Mouse (Mus musculus) neural tube, embryonic 15.5 days (tissue): Measurements from ENCODE around the gene Mtrf1l. TPM values are rescaled to one million over a fixed set of nuclear protein-coding genes. Genes with fewer than 3 reads are reported as not detected.

Source experiments
- ATAC-seq: fragments of 200-750 bp; cut with Nextera tagmentation; 2 replicates; pipeline ENCODE4 v1.8.0; 2017; ENCODE audit warnings: mild to moderate bottlenecking, moderate TSS enrichment, moderate library complexity; ENCODE audit not compliant: low FRiP score
- H3K27ac ChIP-seq: fragments of 300-500 bp; sonication (generic); replicated peaks from 2 replicates; pipeline ENCODE4 v1.5.1; 2015; ENCODE audit warnings: mild to moderate bottlenecking, inconsistent platforms
- H3K27me3 ChIP-seq: fragments of 300-500 bp; sonication (generic); replicated peaks from 2 replicates; pipeline ENCODE4 v1.6.1; 2015; ENCODE audit warnings: inconsistent platforms
- H3K36me3 ChIP-seq: fragments of 300-500 bp; sonication (generic); 2 replicates; pipeline ENCODE4 v1.6.1; 2015; ENCODE audit warnings: inconsistent platforms
- H3K4me1 ChIP-seq: fragments of 300-500 bp; sonication (generic); 2 replicates; pipeline ENCODE4 v1.6.1; 2015; ENCODE audit warnings: inconsistent platforms
- H3K4me2 ChIP-seq: fragments of 300-500 bp; sonication (generic); 2 replicates; pipeline ENCODE4 v1.6.1; 2015; ENCODE audit warnings: inconsistent platforms, mild to moderate bottlenecking, moderate library complexity
- H3K4me3 ChIP-seq: fragments of 300-500 bp; sonication (generic); replicated peaks from 2 replicates; pipeline ENCODE4 v1.5.1; 2015; ENCODE audit warnings: mild to moderate bottlenecking, inconsistent platforms
- H3K9ac ChIP-seq: fragments of 300-500 bp; sonication (generic); replicated peaks from 2 replicates; pipeline ENCODE4 v1.6.1; 2015; ENCODE audit warnings: mild to moderate bottlenecking, inconsistent platforms
- H3K9me3 ChIP-seq: fragments of 300-500 bp; sonication (generic); replicated peaks from 2 replicates; pipeline ENCODE4 v1.6.1; 2016; ENCODE audit warnings: inconsistent platforms
- WGBS: fragments of 180-500 bp; shearing (Covaris S2); methylation state at CpG from one replicate; pipeline ENCODE4 v1.1.7; 2015; ENCODE audit warnings: mixed read lengths; 5-methylcytosine and 5-hydroxymethylcytosine counted together
- polyA plus RNA-seq: library from polyadenylated mRNA; unstranded; fragments of >200 nt; fragmentation: Nextera tagmentation; extraction: Ambion mirVana; gene quantifications from 2 replicates; pipeline ENCODE4 v1.2.1, GENCODE M21; 2015

Mtrf1l gene
- polyA plus RNA-seq, 1 experiment from 2014 or later = 12.1 TPM

DNA sequence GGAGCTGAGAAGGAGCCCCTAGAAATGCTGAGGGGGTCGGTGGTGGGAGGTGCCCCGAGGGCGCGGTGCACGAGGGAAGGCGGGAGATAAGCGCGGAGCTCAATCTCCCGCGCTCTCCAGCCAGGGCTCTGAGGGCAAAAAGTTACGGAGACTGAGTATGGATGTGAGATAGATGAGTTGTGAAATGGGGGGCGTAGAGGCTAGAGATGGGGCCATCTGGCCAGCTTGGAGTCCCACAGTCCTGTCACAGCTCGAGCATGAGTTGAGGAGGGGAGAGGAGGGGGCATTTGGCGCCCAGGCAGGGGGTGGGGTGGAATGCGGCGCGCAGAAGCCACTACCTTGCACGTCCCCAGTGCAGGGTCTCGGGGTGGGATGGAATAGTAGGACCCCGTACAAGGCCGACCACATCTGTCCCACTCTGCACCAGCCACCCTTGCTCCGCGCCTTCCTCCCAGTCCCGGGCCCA is 19.0 kb downstream of the Mtrf1l start:
- peaks cover 27% of the 10 kb centered on the region for H3K4me1 ChIP-seq
- H3K4me3 ChIP-seq = peak overlapping the region; percentile 73
- peak; percentile 12 for ATAC-seq
- H3K27ac ChIP-seq = no peak overlapping the region
- peak overlapping the region; percentile 31 for H3K9ac ChIP-seq
- no peaks in the 10 kb centered on the region for H3K9me3 ChIP-seq
- peak overlapping the region; percentile 100 for H3K4me2 ChIP-seq
- peaks cover 15% of the 10 kb centered on the region for H3K36me3 ChIP-seq
- no peaks in the 10 kb centered on the region for H3K27me3 ChIP-seq
- under 1% methylated on average over 24 of the region's 24 CpGs for WGBS

DNA sequence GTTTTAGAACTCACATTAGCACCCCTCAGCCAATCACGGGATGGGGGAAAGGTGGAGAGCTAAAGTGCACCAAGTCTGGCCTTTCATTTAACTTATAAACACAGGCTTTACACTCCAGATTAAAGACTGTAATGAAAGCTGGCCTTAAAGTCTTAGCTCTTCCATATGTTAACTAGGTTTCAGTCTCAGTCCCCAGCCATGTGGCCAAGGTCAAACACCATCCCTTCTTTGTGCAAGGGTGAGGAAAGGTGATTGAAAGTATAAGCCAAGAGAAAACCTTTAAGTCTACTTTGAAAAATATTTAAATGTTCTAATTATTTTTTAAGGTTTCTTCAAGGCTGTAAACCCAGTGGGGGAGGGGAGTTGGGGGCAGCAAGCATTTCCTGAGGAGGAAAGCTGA is 20.0 kb downstream of the Mtrf1l start:
- Histone ChIP-seq H3K4me3 (peak overlapping the region; percentile 16), H3K27ac (no peak overlapping the region), H3K4me1 (peaks cover 27% of the 10 kb centered on the region), H3K27me3 (no peaks in the 10 kb centered on the region), H3K9me3 (no peaks in the 10 kb centered on the region), H3K9ac (0 out of 2 replicates have a peak overlapping the region, but pooled peaks have one; percentile 10), H3K4me2 (peak overlapping the region; percentile 43), H3K36me3 (peaks cover 17% of the 10 kb centered on the region)
- WGBS = 15% methylated on average over 1 of the region's 1 CpGs
- ATAC-seq = no peak

- WGBS = 42% methylated on average over 6 of the region's 6 CpGs
- H3K9ac ChIP-seq = 0 out of 2 replicates have a peak overlapping the region, but pooled peaks have one; percentile 8
These were observed 20.8 kb downstream of the Mtrf1l start for GRCm38 (mm10) chr10:5802866-5803265.

GRCm38 (mm10) chr10:5800490-5800889 is 23.2 kb downstream of the Mtrf1l start:
- Histone ChIP-seq H3K4me3 (no peak overlapping the region), H3K4me1 (peaks cover 21% of the 10 kb centered on the region), H3K9ac (no peak overlapping the region), H3K36me3 (peaks cover 26% of the 10 kb centered on the region), H3K27me3 (no peaks in the 10 kb centered on the region), H3K27ac (no peak overlapping the region), H3K4me2 (no peak overlapping the region), H3K9me3 (no peaks in the 10 kb centered on the region)
- WGBS = 100% methylated on average over 1 of the region's 1 CpGs
- ATAC-seq = no peak

More at GRCm38 (mm10) chr10:5802866-5803265, 20.8 kb downstream of the Mtrf1l start:
- H3K27me3 ChIP-seq = no peaks in the 10 kb centered on the region
- peak overlapping the region; percentile 43 for H3K4me2 ChIP-seq
- peaks cover 27% of the 10 kb centered on the region for H3K4me1 ChIP-seq
- H3K4me3 ChIP-seq = 0 out of 2 replicates have a peak overlapping the region, but pooled peaks have one; percentile 5
- H3K36me3 ChIP-seq = peaks cover 25% of the 10 kb centered on the region
- no peak overlapping the region for H3K27ac ChIP-seq
- no peak for ATAC-seq
- H3K9me3 ChIP-seq = no peaks in the 10 kb centered on the region

DNA sequence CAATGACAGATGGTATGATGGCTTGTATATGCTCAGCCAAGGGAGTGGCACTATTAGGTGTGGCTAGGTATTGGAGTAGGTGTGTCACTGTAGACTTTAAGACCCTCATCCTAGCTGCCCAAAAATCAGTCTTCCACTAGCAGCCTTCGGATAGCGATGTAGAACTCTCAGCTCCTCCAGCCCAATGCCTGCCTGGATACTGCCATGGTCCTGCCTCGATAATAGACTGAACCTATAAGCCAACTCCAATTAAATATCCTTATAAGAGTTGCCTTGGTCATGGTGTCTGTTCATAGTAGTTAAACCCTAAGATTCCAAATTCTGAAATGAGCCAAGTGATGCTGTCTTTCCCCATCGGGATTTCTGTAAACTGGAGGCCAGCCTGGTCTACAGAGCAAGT is 25.6 kb downstream of the Mtrf1l start:
- Histone ChIP-seq H3K9me3 (no peaks in the 10 kb centered on the region), H3K4me3 (no peak overlapping the region), H3K27me3 (no peaks in the 10 kb centered on the region), H3K27ac (no peak overlapping the region), H3K36me3 (peaks cover 26% of the 10 kb centered on the region), H3K4me2 (no peak overlapping the region), H3K9ac (no peak overlapping the region), H3K4me1 (peaks cover 6% of the 10 kb centered on the region)
- 86% methylated on average over 4 of the region's 4 CpGs for WGBS
- no peak for ATAC-seq

DNA sequence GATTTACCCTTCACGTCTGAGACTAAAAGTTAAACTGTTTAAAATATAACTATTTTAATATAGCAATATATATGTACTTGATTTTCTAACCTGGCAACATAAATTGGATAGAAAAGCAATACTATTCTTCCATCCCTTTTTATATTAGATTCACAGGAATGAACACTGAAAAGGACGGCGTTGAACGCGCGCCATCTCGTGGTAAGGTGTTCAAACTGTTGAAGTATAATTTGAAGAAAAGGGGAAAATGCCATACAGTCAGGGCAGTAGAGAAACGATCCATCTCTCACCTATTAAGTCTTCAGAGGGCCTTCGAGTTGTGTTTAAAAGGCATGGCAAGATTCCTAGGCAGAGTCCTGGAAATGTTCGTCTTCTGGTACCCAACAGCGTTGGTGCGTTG is 33.1 kb downstream of the Mtrf1l start:
- no peaks in the 10 kb centered on the region for H3K36me3 ChIP-seq
- H3K4me2 ChIP-seq = no peak overlapping the region
- ATAC-seq = no peak; the same call in 1 of the 2 replicates
- H3K4me1 ChIP-seq = no peaks in the 10 kb centered on the region
- no peak overlapping the region for H3K27ac ChIP-seq
- H3K27me3 ChIP-seq = no peaks in the 10 kb centered on the region
- no peaks in the 10 kb centered on the region for H3K9me3 ChIP-seq
- 23% methylated on average over 12 of the region's 12 CpGs for WGBS
- no peak overlapping the region for H3K9ac ChIP-seq
- no peak overlapping the region for H3K4me3 ChIP-seq

GRCm38 (mm10) chr10:5786923-5787322 is 36.8 kb downstream of the Mtrf1l start:
- Histone ChIP-seq H3K36me3 (no peaks in the 10 kb centered on the region), H3K9ac (no peak overlapping the region), H3K4me1 (no peaks in the 10 kb centered on the region), H3K4me2 (no peak overlapping the region), H3K4me3 (no peak overlapping the region), H3K27me3 (no peaks in the 10 kb centered on the region), H3K27ac (no peak overlapping the region), H3K9me3 (no peaks in the 10 kb centered on the region)
- no peak for ATAC-seq
- 21% methylated on average over 4 of the region's 4 CpGs for WGBS

Other genes starting within 250 kb of the Mtrf1l start
- gene Myct1, start 230.1 kb downstream of the Mtrf1l start, polyA plus RNA-seq = 1.0 and 1.2 TPM in 2 replicates
- 0.93 and 3.0 TPM in 2 replicates for gene Vip, start 184.7 kb downstream of the Mtrf1l start, polyA plus RNA-seq
- 12.0 and 21.9 TPM in 2 replicates for gene Fbxo5, start 18.3 kb downstream of the Mtrf1l start, polyA plus RNA-seq
- 29.7 and 31.0 TPM in 2 replicates for gene Rgs17, start 98.5 kb upstream of the Mtrf1l start, polyA plus RNA-seq